Mouse (Mus musculus) left cerebral cortex, postnatal 4 days (tissue): ENCODE data around the gene Frs3. TPM values are rescaled to one million over a fixed set of nuclear protein-coding genes. Genes with fewer than 3 reads are reported as not detected.

Experiments
- DNase-seq: peaks from one replicate; pipeline ENCODE4 v3.0.0-alpha.2; 2022
- intact Hi-C: fragments of 180-260 bp; cut with DNase I; formaldehyde crosslinking; loops from one replicate; pipeline ENCODE4 v1.15.1; 2025
- total RNA-seq, 2 experiments: library from RNA; stranded (reverse); gene quantifications; 2 replicates each; pipeline ENCODE4 v1.2.3; 2021

The Frs3 gene
- total RNA-seq, 2 experiments from 2014 or later, result 32.4 to 35.4 TPM

DNA sequence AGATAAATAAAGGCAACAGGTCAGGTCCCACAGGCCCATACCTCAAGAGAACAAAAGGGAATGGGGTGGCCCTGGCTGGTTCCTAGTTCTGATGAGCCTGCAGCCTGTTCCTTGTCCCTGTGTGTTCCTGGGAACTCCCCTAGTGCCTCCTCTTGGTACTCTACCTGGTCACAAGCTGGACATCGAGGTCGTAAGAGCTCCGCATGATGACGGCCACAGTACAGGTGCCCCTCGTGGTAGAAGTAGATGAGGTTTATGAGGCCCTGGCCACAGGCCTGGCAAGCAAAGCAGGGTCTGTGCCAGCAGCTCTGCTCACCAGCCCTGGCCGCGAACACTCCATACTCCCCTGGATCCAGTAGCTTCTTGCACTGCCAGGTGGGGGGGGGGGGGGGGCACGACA lies 1.1 kb downstream of the Frs3 start:
- DNase-seq, result no peak
- intact Hi-C loops, result no loop called here

DNA sequence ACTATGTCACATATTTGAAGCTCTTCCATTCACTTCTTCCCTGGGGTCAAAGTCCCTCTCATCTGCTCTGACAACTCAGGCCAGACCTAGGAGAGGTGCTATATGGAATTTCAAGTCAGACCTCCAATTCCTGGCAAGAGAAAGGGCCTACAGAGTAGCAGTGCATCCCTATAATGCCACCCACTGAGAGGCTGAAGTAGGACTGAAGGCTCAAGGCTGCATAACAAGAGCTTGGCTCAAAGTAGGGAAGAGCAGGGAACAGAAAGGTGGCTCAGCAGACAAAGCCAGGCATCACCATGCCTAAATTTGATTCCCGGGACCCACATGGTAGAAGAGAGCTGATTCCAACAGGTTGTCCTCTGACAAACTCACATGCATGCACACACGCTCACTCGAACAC lies 2.8 kb downstream of the Frs3 start:
- no peak for DNase-seq
- intact Hi-C loops, result no loop called here

DNA sequence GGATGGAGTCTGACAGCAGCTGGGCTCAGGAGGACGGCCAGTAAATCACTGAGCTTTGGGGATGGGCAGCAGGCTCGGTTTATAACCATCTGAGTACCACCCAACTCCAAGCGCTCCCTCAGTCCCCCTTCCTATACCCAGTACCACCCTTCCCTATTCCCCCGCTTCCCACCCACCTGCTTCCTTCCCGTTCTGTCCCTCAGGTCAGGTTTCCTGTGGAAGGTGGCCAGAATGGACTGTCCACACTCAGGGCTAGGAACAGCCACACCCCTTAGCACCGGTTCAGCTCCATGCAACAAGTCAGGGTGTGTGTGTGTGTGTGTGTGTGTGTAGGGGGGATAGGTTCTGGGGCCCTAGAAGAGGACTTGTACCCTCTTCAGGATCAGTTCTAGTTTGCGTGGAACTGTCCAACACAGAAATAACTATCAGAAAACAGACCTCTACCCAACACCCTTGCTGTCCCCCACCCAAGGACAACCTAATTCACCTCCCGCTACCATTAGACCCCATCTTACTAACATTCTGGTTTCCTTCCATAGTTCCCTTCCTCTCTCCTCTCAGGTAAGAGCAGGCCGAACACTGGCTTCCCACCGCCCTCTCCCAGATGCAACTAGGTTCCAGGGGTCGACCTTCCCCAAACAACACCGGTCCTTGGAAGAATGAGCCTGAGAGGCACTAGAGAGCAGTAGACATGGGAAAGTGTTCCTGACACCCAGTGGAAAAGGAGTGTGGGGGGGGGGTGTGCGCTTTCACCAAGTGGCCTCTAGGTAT lies 5.0 kb downstream of the Frs3 start:
- no peak for DNase-seq
- intact Hi-C loops, result no loop called here

DNA sequence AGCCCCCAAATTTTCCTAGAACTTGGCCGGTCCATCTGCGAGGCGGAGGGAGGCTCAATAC lies 5.4 kb downstream of the Frs3 start, which contains the start of gene Gm21981:
Gene Gm21981 (minus strand): TSS at position 14 of the 61 bp plus-strand sequence.
- intact Hi-C loops, result no loop called here
- DNase-seq, result no peak

DNA sequence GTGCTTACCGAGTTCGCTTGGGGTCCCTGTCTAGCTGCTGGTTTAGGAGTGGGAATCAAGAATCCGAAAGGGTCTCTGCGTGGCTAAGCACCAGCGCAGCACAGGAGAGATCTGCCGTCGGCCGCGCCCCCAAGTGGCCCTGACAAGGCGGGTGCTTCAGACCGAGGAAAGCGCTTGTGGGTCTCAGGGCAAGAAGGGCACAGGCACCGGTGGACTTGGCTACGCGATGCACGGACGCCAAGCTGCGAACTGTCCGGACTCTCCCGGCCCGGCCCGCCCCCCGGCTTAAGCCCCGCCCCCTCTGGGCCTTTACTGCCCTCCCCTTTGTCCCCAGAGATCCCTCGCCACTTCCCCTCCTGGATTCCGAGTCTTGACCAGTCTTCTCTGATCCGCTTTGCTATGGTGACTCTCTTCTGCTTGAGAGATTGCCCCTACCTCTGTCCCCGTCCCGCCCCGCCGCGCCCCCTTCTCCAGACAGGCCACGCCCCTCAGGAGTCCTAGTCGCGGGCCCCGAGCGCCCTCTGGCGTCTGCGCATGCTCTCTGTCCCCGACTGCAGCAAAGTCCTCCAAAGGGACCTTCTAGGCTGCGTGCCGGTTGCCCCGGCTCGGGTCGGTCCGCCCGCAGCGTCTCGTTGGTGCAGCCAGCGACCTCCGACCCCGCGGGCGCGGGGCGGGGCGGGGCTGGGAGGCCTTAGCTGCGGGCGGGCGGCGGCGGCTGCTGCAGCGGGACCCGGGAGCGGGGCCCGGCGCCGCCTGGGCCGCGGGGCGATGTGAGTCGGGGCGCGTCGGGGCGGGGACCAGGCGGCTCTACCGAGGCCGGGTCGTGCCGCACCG lies 5.9 kb downstream of the Frs3 start, which contains the start of gene Prickle4:
Gene Prickle4 (minus strand): TSS at position 234 of the 834 bp plus-strand sequence.
- intact Hi-C loops, result no loop called here
- peak; percentile 99 for DNase-seq

DNA sequence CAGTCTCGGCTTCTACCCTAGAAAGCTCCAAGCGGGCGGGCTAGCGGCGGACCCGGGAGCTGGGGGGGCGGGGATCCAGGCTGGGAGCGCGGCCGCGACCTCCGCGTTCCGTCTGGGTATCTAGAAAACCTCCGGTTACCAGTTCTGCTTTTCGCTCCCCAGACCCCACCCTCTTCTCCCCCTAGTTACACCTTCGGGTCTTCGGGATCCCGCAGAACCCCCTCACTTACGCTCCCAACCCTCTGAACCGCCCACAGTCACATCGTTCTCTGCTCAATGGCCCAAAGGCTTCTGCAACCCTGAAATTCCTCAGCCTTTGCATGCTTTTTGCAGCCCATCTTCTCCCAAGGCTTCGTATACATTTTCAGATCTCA lies 6.5 kb downstream of the Frs3 start:
- DNase-seq, result no peak
- intact Hi-C loops, result no loop called here

DNA sequence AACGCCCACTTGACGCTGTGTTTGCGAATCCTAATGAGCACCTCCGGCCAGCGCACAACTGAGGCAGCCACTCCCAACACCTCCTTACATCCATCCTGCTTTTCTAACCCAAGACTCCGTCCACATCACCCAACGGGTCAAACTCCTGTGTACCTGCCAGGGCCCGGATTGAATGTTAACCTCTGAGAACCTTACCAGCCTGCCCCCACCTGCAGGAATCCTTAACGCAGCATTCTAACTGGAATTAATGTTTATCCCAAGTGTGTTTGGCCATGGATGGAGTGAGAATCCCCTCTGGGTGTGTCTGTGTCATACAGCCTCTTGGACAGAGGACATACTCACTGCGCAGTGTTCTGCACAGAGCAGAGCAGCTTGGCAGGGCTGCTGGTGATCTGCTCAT lies 9.3 kb downstream of the Frs3 start:
- intact Hi-C loops, result no loop called here

DNA sequence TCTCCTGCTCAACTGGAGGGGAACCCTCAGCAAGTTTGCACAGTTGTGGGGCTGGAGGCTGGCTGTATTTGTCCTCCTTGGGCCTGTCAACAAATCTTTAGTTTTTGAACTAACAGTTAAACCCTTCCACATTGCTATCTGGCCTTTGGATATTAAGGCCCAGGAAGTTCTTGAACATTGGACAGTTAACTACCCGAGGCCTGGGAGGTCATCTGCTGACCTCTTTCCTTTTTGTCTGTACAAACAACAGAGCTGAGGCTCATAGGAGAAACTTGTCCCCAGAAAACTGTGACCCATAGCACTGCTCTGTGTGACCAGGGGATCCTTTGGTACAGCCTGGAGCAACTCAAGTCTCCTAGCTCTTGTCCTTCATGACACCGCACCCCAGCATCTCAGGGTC lies 10.2 kb downstream of the Frs3 start:
- no peak for DNase-seq
- intact Hi-C loops, result no loop called here

More for the DNA sequence above, 9.3 kb downstream of the Frs3 start:
- no peak for DNase-seq

DNA sequence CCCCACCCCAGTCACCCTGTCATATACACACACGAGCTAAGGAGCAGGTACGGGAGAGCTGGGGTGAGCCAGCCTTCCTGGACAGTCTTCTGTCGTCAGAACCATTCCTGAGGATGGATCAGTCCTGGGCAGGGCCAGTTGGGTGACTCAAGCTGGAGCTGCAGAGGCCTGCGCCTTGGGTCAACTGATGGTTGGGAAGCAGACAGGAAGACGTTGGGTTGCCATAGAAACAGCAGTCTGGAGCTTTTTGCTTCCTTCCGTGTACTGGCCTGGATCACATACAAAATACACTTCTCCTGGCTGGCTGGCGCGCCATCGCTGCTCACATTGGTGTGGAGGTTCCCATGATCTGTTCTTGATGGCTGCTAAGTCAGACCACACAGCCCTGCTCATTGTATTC lies 13.0 kb downstream of the Frs3 start:
- intact Hi-C loops, result no loop called here
- no peak for DNase-seq

DNA sequence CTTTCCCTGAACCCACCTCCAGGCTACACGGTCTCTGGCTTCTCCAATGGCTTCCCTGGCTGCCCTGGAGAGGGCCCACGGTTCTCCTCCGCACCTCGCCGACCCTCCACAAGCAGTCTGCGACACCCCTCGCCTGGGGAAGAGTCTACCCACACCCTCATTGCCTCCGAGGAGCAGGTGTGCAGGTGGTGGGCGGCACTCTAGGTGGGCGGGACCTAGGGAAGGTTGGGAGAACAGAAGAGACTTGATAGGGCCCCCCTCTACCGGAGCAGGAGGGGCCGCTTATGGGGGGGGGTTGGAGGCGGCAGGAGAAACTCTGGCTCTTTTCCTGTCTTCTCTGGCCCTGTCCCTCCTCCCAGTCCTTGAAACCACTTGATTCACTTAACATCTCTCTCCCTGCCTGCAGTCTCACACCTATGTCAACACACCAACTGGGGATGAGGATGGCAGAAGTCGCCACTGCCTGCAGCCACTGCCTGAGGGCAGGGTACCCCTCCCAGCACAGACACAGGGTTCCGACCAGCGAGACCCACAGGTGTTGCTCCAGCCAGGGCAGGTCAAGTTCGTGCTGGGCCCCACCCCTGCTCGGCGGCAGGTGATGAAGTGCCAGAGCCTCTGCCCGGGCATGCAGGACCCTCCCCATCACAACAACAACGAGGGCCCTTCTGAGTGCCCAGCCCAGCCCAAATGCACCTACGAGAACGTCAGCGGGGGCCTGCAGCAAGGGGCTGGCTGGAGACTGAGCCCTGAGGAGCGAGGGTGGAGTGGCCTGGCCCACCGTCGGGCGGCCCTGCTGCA lies 13.9 kb downstream of the Frs3 start:
- intact Hi-C loops, result no loop called here
- no peak for DNase-seq

DNA sequence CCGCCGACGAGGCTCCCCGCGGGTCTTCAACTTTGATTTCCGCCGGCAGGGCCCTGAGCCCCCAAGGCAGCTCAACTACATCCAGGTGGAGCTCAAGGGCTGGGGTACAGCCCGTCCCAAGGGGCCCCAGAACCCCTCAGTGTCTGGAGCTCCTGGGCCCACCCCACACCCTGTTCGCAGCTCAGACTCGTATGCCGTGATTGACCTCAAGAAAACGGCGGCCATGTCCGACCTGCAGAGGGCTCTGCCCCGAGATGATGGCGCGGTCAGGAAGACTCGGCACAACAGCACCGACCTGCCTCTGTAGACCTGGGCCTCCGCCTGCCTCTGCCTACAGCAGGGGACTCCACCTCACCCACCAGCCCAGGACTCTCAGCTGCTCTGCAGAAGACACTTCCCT lies 14.7 kb downstream of the Frs3 start:
- no peak for DNase-seq

DNA sequence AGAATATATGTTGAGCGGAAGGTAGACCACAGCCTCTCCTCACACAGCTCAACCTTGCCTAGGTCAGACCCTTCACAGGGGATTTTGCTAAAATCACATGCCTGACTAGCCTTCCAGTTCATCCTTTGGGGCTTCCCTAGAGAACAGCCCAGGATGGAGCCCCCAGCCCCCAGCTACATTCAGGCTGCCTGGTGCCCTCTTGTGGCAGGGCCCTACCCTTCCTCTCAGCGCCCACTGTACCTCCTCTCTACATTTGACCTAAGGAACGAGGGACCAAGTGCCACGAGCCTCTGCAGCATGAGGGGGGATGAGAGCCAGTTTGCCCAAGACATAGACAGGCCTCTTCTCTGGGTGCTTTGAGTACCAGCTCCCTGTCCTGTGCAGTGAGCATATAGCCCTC lies 15.9 kb downstream of the Frs3 start:
- intact Hi-C loops, result no loop called here
- no peak for DNase-seq

More for the DNA sequence above, 14.7 kb downstream of the Frs3 start:
- intact Hi-C loops, result no loop called here

DNA sequence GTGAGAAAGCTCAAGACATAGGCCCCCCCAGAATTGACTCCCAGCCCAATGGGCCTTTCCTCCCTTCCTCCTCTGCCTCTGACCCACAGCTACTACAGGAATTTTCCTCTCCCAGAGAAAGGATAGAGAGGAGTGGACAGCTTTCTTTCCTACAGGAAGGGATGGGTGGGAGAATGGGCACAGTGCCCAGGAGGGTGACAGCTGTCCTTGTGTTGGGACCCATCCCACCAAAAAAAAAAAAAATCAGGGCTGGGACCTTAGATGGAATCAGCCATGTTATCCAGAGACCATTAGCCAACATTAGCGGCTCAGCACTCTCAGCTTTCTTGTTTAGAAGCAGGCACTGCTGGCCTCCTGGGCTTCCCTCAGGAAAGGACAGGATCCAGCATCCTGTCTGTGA lies 17.4 kb downstream of the Frs3 start:
- DNase-seq, result peak; percentile 60
- intact Hi-C loops, result no loop called here

DNA sequence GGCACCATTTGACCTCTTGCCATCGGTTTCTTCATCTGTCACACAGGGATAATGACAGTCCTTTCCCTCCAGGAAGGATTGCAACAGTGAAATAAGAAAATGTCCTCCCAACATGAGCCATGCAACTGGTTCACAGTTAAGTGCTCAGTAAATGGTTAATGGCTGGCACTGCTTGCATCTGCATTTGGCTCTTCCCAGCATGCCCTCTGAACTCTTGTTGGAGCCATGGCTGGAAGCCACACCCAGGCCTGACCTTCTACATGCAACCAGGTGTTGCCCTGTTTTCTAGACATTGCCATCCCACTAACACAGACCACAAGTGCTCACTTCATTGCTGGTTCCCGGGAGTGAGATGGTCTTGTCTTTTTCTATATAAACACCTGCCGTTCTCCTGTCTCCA lies 19.1 kb downstream of the Frs3 start:
- intact Hi-C loops, result no loop called here
- no peak for DNase-seq

DNA sequence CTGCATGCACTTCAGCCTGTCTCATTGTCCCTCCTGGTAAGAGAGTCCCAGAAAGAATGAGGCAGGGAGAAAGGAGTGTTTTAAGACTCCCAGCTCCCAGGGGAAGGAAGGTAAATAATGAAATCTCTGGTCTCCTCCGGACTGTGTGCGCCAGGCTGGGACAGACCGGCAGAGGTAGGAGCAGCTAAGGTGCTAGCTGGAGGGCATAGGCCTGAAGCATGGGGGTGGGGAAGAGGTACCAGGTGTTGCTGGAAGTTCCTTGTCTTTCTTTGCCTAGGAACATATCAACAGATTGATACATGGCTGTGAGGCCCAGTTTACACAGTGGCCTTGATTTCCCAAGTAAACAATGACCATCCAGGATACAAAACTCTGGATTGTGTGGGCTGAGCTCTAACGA lies 20.1 kb downstream of the Frs3 start:
- no peak for DNase-seq
- intact Hi-C loops, result no loop called here

DNA sequence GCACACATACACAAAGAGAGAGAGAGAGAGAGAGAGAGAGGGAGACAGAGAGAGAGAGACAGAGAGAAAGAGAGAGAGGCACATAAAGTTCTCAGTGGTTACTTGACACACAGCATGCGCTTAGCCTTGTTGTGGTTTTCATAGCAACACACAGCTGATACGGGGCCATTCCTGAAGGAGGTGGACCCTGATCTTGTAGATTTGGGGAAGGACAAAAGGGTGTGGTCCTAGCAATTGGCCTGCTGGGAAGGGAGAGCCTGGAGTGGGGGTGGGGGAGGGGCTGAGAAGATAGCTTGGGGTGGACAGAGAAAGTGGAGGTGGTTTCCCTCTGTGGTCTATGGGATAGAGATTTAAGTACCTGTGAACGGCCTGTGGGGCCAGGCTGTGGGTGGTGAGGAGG lies 21.2 kb downstream of the Frs3 start:
- no peak for DNase-seq
- intact Hi-C loops, result no loop called here

DNA sequence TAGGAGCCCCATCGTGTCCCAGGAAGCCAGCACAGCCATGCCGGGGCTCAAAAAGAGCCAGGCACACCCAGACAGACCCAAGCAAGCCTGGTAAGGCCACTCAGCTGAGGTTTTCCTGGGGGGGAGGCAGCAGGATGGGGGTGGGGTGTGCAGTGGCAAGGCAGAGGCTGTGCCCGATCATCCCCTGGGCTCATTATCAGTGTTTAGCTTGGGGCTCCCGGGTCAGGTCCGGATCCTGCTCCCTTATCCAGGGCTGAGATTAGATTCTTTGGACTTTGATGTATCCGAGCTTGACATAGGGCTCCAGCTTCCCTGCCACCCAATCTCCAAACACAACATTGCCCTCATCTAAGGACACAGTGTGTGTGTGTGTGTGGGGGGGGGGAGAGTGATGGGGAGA lies 23.1 kb downstream of the Frs3 start:
- DNase-seq, result no peak
- intact Hi-C loops, result no loop called here

DNA sequence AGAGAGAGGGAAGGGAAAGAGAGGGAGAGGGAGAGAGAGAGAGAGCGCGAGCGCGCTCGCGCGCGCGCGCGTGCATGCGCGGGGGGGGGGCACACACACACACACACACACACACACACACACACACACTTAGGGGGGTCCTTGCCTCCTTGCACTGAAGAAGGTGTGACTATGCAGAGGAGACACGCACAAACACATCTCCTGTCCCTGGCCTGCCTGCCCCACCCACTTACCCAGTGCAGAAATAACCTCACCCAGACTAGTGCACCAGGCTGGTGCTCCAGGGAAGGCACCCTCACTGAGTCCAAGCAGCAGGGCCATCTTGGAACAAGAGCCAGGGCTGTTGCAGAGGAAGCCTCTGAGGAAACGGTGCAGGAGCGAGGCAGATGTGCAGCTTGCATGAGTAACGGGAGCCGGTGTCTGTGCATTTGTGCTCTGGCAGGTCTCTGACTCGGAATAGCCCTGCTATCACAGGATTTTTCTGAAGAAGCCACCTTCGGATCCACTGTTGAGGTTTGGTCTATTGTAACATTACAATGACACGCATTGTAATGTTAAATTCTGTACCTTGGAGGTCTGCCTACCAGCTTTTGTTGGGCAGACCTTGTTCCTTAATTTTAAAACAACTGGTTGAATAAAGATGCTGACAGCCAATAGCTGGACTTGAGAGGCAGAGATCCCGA lies 24.2 kb downstream of the Frs3 start:
- intact Hi-C loops, result no loop called here
- no peak for DNase-seq

DNA sequence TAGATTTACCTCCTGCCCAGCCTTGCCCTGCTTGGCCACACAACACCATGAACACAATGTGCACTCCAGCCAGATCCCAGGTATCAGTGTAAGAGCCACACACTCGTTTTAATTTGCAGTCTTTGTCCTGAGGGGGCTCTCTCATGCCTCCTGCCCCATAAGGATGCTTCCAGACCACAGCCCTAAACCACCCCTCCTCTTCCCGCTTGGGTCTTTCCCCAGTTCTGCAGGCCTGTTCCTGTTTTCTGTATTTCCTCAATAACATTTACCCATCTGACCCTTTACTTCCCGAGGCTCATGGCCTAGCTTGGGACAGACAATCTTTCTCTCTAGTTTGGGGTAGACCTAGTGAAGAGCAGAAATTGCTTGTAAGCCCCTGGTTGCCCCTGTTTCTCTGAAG lies 26.2 kb downstream of the Frs3 start:
- DNase-seq, result no peak
- intact Hi-C loops, result no loop called here

DNA sequence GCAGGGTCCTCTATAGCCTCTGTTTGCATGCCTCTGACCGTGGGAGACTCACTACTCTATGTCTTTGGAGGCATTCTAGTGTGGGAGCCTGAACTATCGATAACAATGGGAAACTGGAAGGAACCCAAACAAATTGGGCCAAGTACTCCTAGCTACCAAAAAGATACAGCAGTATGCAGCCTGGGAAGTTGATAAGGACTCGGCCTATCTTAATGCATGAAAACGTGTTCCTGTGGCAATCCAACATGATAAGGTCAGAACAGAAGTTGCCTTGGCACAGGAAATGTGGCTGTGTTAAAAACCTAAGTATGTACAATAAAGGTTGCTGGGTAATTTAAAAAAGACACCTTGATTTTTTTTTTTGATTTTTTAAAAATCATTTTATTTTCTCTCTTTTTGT lies 32.4 kb downstream of the Frs3 start:
- intact Hi-C loops, result no loop called here
- no peak for DNase-seq

DNA sequence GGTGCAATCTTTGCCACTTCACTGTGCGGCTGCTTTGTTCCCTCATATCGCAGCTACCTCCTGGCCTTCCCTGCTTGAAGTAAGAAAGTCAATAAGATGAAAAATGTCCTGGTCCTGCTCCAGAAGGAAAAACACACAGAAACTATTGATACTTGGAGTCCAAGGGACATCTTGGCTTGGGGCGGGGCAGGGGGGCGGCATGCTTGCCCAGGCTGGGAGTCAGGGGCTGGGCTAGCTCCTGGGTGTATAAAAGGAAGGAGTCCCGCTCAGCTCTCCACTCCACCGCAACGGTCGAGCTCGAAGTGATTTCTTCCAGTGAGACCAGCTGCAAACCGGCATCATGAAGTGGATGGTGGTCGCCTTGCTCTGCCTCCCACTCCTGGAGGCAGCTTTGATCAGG lies 37.7 kb downstream of the Frs3 start, which contains the start of gene Pgc:
Gene Pgc (plus strand): TSS at position 277 of the 400 bp plus-strand sequence.
- intact Hi-C loops, result no loop called here
- no peak for DNase-seq
